Mouse (Mus musculus) lung, embryonic 14.5 days (tissue): ENCODE measurements around the gene Galnt17. TPM values are rescaled to one million over a fixed set of nuclear protein-coding genes. Genes with fewer than 3 reads are reported as not detected.

ENCODE experiments used
- ATAC-seq: fragments of 200-750 bp; cut with Nextera tagmentation; 2 replicates; pipeline ENCODE4 v1.8.0; 2017; ENCODE audit warnings: mild to moderate bottlenecking, moderate TSS enrichment, moderate library complexity; ENCODE audit not compliant: insufficient read depth
- DNase-seq: peaks from one replicate; pipeline ENCODE4 v3.0.0-alpha.2; 2015
- H3K27ac ChIP-seq: fragments of 300-500 bp; sonication (generic); 2 replicates; pipeline ENCODE4 v1.5.1; 2014; ENCODE audit warnings: low read depth, mild to moderate bottlenecking, moderate library complexity
- H3K27me3 ChIP-seq: fragments of 300-500 bp; sonication (generic); 2 replicates; pipeline ENCODE4 v1.6.1; 2014; ENCODE audit warnings: low read length, control low read depth; ENCODE audit not compliant: insufficient read depth
- H3K36me3 ChIP-seq: fragments of 300-500 bp; sonication (generic); 2 replicates; pipeline ENCODE4 v1.6.1; 2014; ENCODE audit warnings: control low read depth; ENCODE audit not compliant: insufficient read depth
- H3K4me1 ChIP-seq: fragments of 300-500 bp; sonication (generic); 2 replicates; pipeline ENCODE4 v1.6.1; 2014; ENCODE audit warnings: antibody characterized with exemption, control low read depth; ENCODE audit not compliant: insufficient read depth
- H3K4me2 ChIP-seq: fragments of 300-500 bp; sonication (generic); 2 replicates; pipeline ENCODE4 v1.6.1; 2014; ENCODE audit warnings: mild to moderate bottlenecking
- H3K4me3 ChIP-seq: fragments of 300-500 bp; sonication (generic); 2 replicates; pipeline ENCODE4 v1.5.1; 2014; ENCODE audit warnings: low read depth, low read length
- H3K9ac ChIP-seq: fragments of 300-500 bp; sonication (generic); 2 replicates; pipeline ENCODE4 v1.6.1; 2014
- H3K9me3 ChIP-seq: fragments of 300-500 bp; sonication (generic); 2 replicates; pipeline ENCODE4 v1.6.1; 2016; ENCODE audit warnings: low read depth, low read length, control low read depth
- CTCF ChIP-seq: IDR thresholded peaks from 2 replicates; pipeline ENCODE4 v1.5.1; 2016; ENCODE audit warnings: antibody characterized with exemption, low read depth
- WGBS: fragments of 180-500 bp; shearing (Covaris S2); extraction: QIAGEN DNeasy Blood & Tissue Kit; methylation state at CpG from one replicate; pipeline ENCODE4 v1.1.7; 2014; 5-methylcytosine and 5-hydroxymethylcytosine counted together
- polyA plus RNA-seq: library from polyadenylated mRNA; unstranded; fragments of >200 nt; fragmentation: Nextera tagmentation; extraction: Ambion mirVana; gene quantifications from 2 replicates; pipeline ENCODE4 v1.2.1, GENCODE M21; 2014

The Galnt17 gene
- polyA plus RNA-seq, 1 experiment from 2014 or later, result 1.2 TPM

DNA sequence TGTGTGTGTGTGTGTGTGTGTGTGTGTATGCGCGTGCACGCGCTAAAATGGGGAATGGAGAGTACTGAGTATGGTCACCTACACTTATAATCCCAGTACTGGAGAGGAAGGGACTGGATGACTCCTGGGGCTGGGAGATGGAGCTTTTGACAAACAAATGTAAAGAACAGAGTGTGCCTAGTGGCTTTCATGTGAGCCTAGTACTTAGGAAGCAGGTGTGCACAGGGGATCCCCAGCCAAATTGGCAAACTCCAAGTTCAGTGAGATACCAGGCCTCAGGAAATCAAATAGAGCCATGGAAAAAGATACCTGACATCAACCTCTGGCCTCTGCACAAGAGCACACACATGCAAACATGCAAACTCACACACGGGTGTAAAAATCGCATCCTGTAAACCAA lies 61.7 kb downstream of the Galnt17 start:
- H3K4me2 ChIP-seq, result no peak overlapping the region
- no peak for ATAC-seq
- no peak overlapping the region for H3K4me3 ChIP-seq
- no peaks in the 10 kb centered on the region; the same call in 1 of the 2 replicates for H3K4me1 ChIP-seq
- no peak for TF ChIP-seq CTCF
- H3K27ac ChIP-seq, result no peak overlapping the region
- DNase-seq, result no peak
- H3K9ac ChIP-seq, result no peak overlapping the region
- H3K9me3 ChIP-seq, result no peaks in the 10 kb centered on the region
- H3K36me3 ChIP-seq, result no peaks in the 10 kb centered on the region
- WGBS, result over 99% methylated on average over 6 of the region's 6 CpGs
- no peaks in the 10 kb centered on the region for H3K27me3 ChIP-seq

DNA sequence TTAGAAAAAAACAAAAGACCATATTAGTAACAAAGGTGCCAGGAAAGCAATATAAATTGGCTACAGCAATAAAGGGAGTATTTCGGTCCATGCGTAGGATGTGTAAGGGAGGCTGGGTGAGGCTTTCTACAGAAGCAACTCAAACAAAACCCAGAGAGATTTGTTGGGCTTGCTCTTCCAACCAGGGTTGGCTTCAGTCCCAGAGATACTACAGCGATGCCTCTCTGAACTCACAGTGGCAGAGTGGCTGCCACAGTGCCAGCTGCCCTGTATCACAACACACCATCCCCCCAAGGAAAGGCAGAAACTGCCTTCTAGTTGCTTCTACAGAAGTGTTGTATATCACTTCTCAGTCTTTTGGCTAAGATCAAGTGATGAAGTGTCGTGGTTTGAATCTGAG lies 66.6 kb downstream of the Galnt17 start:
- ATAC-seq (peak; percentile 94), DNase-seq (peak; percentile 92)
- Histone ChIP-seq H3K9me3 (no peaks in the 10 kb centered on the region), H3K4me2 (no peak overlapping the region), H3K4me1 (no peaks in the 10 kb centered on the region), H3K27ac (no peak overlapping the region), H3K4me3 (no peak overlapping the region), H3K9ac (no peak overlapping the region), H3K36me3 (no peaks in the 10 kb centered on the region), H3K27me3 (no peaks in the 10 kb centered on the region)
- WGBS, result 36% methylated on average over 4 of the region's 4 CpGs
- no peak for TF ChIP-seq CTCF

DNA sequence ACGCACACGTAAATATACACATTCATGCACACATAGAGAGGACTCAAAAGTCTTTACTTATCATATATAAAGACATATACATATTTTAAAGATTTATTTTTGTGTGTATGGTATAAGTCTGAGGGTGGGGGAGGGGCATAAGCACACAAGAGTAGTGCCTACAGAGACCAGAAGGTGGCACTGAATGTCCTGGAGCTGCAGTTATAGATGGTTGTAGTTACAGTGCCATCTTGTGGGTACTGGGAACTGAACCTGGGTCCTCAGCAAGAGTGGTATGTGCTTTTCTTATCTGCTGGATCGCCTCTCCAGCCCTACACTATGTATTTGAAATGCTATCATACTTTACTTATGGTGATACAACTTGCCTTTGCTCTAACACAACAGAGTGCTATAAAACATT lies 68.5 kb downstream of the Galnt17 start:
- Histone ChIP-seq H3K4me3 (no peak overlapping the region), H3K36me3 (no peaks in the 10 kb centered on the region), H3K9me3 (no peaks in the 10 kb centered on the region), H3K4me1 (no peaks in the 10 kb centered on the region), H3K27me3 (no peaks in the 10 kb centered on the region), H3K27ac (no peak overlapping the region), H3K9ac (no peak overlapping the region), H3K4me2 (no peak overlapping the region)
- TF ChIP-seq CTCF, result peak; percentile 15; the same call in 1 of the 2 replicates
- WGBS, result 88% methylated on average over 3 of the region's 3 CpGs
- no peak for ATAC-seq
- DNase-seq, result no peak

DNA sequence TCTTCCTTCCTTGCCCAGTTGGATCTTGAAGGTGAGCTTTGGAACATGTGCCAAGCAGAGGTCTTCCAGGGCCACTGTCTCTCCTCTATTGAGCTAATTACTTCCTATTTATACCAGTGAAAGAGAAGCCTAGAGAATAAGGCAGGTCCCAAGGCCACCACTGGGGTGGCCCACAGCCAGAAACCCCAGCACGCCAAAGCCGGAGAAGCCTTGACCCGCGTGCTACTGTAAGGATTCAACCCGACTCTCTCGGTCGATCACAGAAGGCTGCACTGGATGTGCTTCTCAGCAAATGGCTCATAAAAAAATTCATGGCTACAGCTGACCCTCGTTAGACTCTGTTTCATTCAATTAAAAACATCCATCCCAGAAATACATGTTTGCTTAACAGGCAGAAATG lies 71.4 kb downstream of the Galnt17 start:
- Histone ChIP-seq H3K27ac (no peak overlapping the region), H3K9ac (no peak overlapping the region), H3K4me3 (no peak overlapping the region), H3K27me3 (no peaks in the 10 kb centered on the region), H3K4me1 (no peaks in the 10 kb centered on the region), H3K4me2 (no peak overlapping the region), H3K36me3 (no peaks in the 10 kb centered on the region), H3K9me3 (no peaks in the 10 kb centered on the region)
- TF ChIP-seq CTCF, result no peak
- DNase-seq (no peak), ATAC-seq (no peak)
- 77% methylated on average over 8 of the region's 8 CpGs for WGBS

DNA sequence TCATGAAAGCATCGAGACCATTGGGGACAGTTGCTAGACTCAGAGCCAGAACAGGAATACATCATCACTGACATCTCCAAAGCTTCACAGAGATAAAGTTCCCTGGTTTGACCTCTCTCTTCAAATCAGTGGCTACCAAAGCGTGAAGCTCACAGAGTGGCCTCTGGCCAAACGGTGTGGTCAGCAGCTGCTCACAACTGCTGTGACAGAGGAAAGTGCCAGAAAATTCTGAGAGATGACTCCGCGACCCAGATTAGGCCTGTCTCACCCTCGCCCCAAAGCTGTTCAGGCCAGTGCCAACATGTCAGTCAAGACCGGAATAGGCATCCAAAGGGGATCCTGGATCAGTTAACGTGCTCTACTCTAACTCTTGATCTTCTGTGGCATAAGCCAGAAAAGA lies 74.5 kb downstream of the Galnt17 start:
- Histone ChIP-seq H3K27me3 (no peaks in the 10 kb centered on the region), H3K9ac (no peak overlapping the region), H3K36me3 (no peaks in the 10 kb centered on the region), H3K4me1 (no peaks in the 10 kb centered on the region), H3K4me2 (no peak overlapping the region), H3K4me3 (no peak overlapping the region), H3K27ac (no peak overlapping the region), H3K9me3 (no peaks in the 10 kb centered on the region)
- no peak for ATAC-seq
- peak; percentile 25 for DNase-seq
- no peak for TF ChIP-seq CTCF
- 71% methylated on average over 8 of the region's 8 CpGs for WGBS

DNA sequence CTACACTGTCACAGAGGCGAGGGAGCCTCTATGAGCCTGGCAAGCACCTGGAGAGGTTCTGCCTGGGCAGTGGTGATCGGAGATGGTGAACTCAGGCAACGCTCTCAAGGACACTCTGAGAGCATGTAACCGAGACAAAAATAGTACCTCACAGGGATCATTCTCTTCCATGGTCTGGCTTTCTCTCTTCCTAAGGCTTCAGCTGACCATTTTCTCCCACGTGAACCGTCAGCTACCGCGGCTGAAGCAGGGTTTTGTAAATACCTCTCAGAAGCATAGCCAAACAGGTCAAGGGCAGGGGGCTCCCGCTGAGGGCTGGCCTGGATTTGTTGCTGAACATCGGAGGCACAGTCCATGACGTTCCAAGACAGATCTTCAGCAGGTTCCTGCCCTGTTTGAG lies 77.2 kb downstream of the Galnt17 start:
- ATAC-seq (no peak), DNase-seq (no peak)
- H3K4me1 ChIP-seq, result no peaks in the 10 kb centered on the region
- TF ChIP-seq CTCF, result no peak
- H3K36me3 ChIP-seq, result no peaks in the 10 kb centered on the region
- H3K9me3 ChIP-seq, result no peaks in the 10 kb centered on the region
- WGBS, result 52% methylated on average over 11 of the region's 11 CpGs
- no peak overlapping the region for H3K4me3 ChIP-seq
- no peak overlapping the region for H3K27ac ChIP-seq
- no peaks in the 10 kb centered on the region for H3K27me3 ChIP-seq
- H3K9ac ChIP-seq, result no peak overlapping the region
- no peak overlapping the region for H3K4me2 ChIP-seq

DNA sequence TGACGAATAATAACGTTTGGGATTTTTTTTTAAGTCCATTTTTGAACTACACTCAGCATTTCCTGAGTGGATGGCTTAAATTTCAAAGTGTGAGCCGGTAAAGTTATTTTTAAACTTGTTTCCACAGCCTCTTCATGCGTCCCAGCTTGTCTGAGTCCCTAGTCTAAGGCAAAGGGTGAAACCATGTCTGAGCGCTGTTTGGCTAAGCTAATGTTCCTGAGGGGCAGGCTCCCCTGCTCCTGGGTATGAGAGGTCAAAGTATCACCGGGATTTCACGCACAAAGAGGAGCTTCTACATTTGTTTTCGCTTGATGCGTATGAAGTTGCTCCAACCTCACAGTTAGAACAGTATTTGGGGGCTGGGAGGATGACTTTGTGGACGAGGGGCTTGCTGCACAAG lies 78.6 kb downstream of the Galnt17 start:
- 55% methylated on average over 10 of the region's 10 CpGs for WGBS
- Histone ChIP-seq H3K4me2 (no peak overlapping the region), H3K4me3 (no peak overlapping the region), H3K9me3 (no peaks in the 10 kb centered on the region), H3K4me1 (no peaks in the 10 kb centered on the region), H3K27ac (no peak overlapping the region), H3K27me3 (no peaks in the 10 kb centered on the region), H3K36me3 (no peaks in the 10 kb centered on the region), H3K9ac (no peak overlapping the region)
- DNase-seq (no peak), ATAC-seq (no peak)
- no peak for TF ChIP-seq CTCF

DNA sequence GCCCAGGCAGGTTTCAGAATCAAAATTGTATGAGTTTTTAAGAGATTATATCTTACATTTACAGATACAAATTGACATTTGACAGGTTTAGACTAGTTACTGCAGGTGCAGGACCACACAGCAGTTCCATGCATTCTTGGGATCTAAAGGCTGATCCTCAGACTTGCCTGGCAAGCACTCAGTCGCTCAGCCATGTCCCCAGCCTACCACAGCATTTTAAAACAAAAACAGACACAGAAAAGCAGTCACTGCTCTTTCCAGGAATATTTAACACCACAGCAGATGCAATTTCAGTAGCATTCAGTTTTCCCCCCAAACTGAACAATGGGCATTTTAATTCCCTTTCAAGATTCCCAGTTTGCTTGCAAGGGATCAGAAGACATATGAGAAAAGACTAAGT lies 84.9 kb downstream of the Galnt17 start:
- H3K4me3 ChIP-seq, result no peak overlapping the region
- H3K27me3 ChIP-seq, result no peaks in the 10 kb centered on the region
- H3K9me3 ChIP-seq, result no peaks in the 10 kb centered on the region
- no peak overlapping the region for H3K4me2 ChIP-seq
- no peak for DNase-seq
- no peak for TF ChIP-seq CTCF
- no peak overlapping the region for H3K27ac ChIP-seq
- 65% methylated on average over 1 of the region's 1 CpGs for WGBS
- H3K36me3 ChIP-seq, result no peaks in the 10 kb centered on the region
- ATAC-seq, result no peak
- H3K4me1 ChIP-seq, result no peaks in the 10 kb centered on the region
- H3K9ac ChIP-seq, result no peak overlapping the region
